Mouse (Mus musculus): ENCODE measurements around the gene Syt2.

- TF ChIP-seq TAL1 (IDR thresholded peaks at IDR 0.05; ENCODE audit: low read length) (no peak), GATA1 (IDR thresholded peaks at IDR 0.05; ENCODE audit: low read length) (no peak)
Observed at GRCm38 (mm10) chr1:134605670-134606069, 40.8 kb upstream of the Syt2 start.

All from erythroblast, embryonic 14.5 days (primary cell).